Mouse (Mus musculus) MEL (cell line): Measurements from ENCODE around the gene Fyn. TPM values are rescaled to one million over a fixed set of nuclear protein-coding genes. Genes with fewer than 3 reads are reported as not detected.

Source experiments
- DNase-seq: peaks from one replicate; pipeline ENCODE4 v3.0.0; 2011; ENCODE audit warnings: low read depth, low spot score
- H3K27ac ChIP-seq: 2 replicates; pipeline ENCODE4 v1.5.1; 2012; ENCODE audit warnings: low read depth, mild to moderate bottlenecking, control low read depth, low read length, moderate library complexity; ENCODE audit not compliant: control insufficient read depth
- H3K27me3 ChIP-seq, 2 experiments: fragments of 150-350 bp in 1 of 2; sonication (generic) in 1 of 2; 2 replicates each; pipeline ENCODE4 v1.6.1; 2012; ENCODE audit warnings: low read length in 2 of 2, mild to moderate bottlenecking in 2 of 2, improper control_type of control experiment in 1 of 2, moderate library complexity in 1 of 2; ENCODE audit not compliant: insufficient read depth in 2 of 2, control insufficient read depth in 1 of 2
- H3K36me3 ChIP-seq, 2 experiments: 2 replicates each; pipeline ENCODE4 v1.6.1; 2012 to 2014; ENCODE audit warnings: low read length in 2 of 2, improper control_type of control experiment in 1 of 2, inconsistent platforms in 1 of 2, mild to moderate bottlenecking in 1 of 2; ENCODE audit not compliant: insufficient read depth in 2 of 2, control insufficient read depth in 1 of 2
- H3K4me1 ChIP-seq, 2 experiments: fragments of 150-350 bp in 1 of 2; sonication (generic) in 1 of 2; 2 replicates each; pipeline ENCODE4 v1.6.1; 2012; ENCODE audit warnings: low read length in 2 of 2, improper control_type of control experiment in 1 of 2, mild to moderate bottlenecking in 1 of 2; ENCODE audit not compliant: insufficient read depth in 2 of 2, control insufficient read depth in 1 of 2
- H3K4me3 ChIP-seq, 2 experiments: fragments of 150-350 bp in 1 of 2; sonication (generic) in 1 of 2; 2 replicates each; pipeline ENCODE4 v1.5.1; 2012; ENCODE audit warnings: low read depth in 2 of 2, low read length in 2 of 2, mild to moderate bottlenecking in 2 of 2, moderate library complexity in 2 of 2, control low read depth in 1 of 2, improper control_type of control experiment in 1 of 2; ENCODE audit not compliant: control insufficient read depth in 1 of 2, insufficient read depth in 1 of 2
- H3K79me2 ChIP-seq: 2 replicates; pipeline ENCODE4 v1.6.1; 2012; ENCODE audit warnings: mild to moderate bottlenecking, low read length, moderate library complexity; ENCODE audit not compliant: control insufficient read depth, poor library complexity, insufficient read depth
- H3K9ac ChIP-seq: 2 replicates; pipeline ENCODE4 v1.6.1; 2012; ENCODE audit warnings: low read depth, mild to moderate bottlenecking, control low read depth, low read length, moderate library complexity; ENCODE audit not compliant: control insufficient read depth, poor library complexity, severe bottlenecking
- H3K9me3 ChIP-seq: fragments of 150-350 bp; sonication (generic); replicated peaks from 2 replicates; pipeline ENCODE4 v1.6.1; 2012; ENCODE audit warnings: mild to moderate bottlenecking, low read length, improper control_type of control experiment, moderate library complexity; ENCODE audit not compliant: insufficient read depth
- CHD2 ChIP-seq: IDR thresholded peaks from 2 replicates; pipeline ENCODE4 v1.6.1; 2011; ENCODE audit warnings: low read length, improper control_type of control experiment
- E2F4 ChIP-seq: IDR thresholded peaks from 2 replicates; pipeline ENCODE4 v1.6.1; 2011; ENCODE audit warnings: low read depth, low read length, improper control_type of control experiment, borderline replicate concordance
- ELF1 ChIP-seq: IDR thresholded peaks from 2 replicates; pipeline ENCODE4 v1.6.1; 2014; ENCODE audit warnings: low read depth, mild to moderate bottlenecking, inconsistent platforms, low read length, improper control_type of control experiment, moderate library complexity
- EP300 ChIP-seq, 2 experiments: IDR thresholded peaks; 2 replicates each; pipeline ENCODE4 v1.6.1; 2011; ENCODE audit warnings: improper control_type of control experiment in 2 of 2, low read length in 2 of 2, low read depth in 1 of 2, mild to moderate bottlenecking in 1 of 2
- ETS1 ChIP-seq: IDR thresholded peaks from 2 replicates; pipeline ENCODE4 v1.6.1; 2012; ENCODE audit warnings: low read depth, mild to moderate bottlenecking, inconsistent platforms, low read length, improper control_type of control experiment, moderate library complexity
- GATA1 ChIP-seq: IDR thresholded peaks from 2 replicates; pipeline ENCODE4 v1.6.1; 2011; ENCODE audit warnings: low read depth, low read length, improper control_type of control experiment
- HCFC1 ChIP-seq: IDR thresholded peaks from 2 replicates; pipeline ENCODE4 v1.6.1; 2012; ENCODE audit warnings: low read depth, mild to moderate bottlenecking, inconsistent platforms, low read length, improper control_type of control experiment, moderate library complexity
- JUND ChIP-seq: IDR thresholded peaks from 2 replicates; pipeline ENCODE4 v1.6.1; 2011; ENCODE audit warnings: low read depth, mild to moderate bottlenecking, improper control_type of control experiment, low read length
- KAT2A ChIP-seq: conservative IDR thresholded peaks from 2 replicates; pipeline ENCODE4 v1.6.1; 2012; ENCODE audit warnings: low read depth, low read length, improper control_type of control experiment, inconsistent platforms
- MAFK ChIP-seq: IDR thresholded peaks from 2 replicates; pipeline ENCODE4 v1.6.1; 2011; ENCODE audit warnings: low read depth, mild to moderate bottlenecking, low read length, improper control_type of control experiment, borderline replicate concordance
- MYB ChIP-seq: IDR thresholded peaks from 2 replicates; pipeline ENCODE4 v1.6.1; 2011; ENCODE audit warnings: mild to moderate bottlenecking, low read depth, low read length, improper control_type of control experiment
- MYC ChIP-seq: IDR thresholded peaks from 2 replicates; pipeline ENCODE4 v1.6.1; 2011; ENCODE audit warnings: low read depth, mild to moderate bottlenecking, low read length, improper control_type of control experiment, moderate library complexity
- POLR2A ChIP-seq, 2 experiments: IDR thresholded peaks; 2 replicates each; pipeline ENCODE4 v1.6.1; 2011 to 2012; ENCODE audit warnings: low read length in 2 of 2, mild to moderate bottlenecking in 2 of 2, control low read depth in 1 of 2, improper control_type of control experiment in 1 of 2, low read depth in 1 of 2, moderate library complexity in 1 of 2; ENCODE audit not compliant: control insufficient read depth in 1 of 2, insufficient read depth in 1 of 2, poor library complexity in 1 of 2
- POLR2AphosphoS5 ChIP-seq: IDR thresholded peaks from 2 replicates; pipeline ENCODE4 v1.6.1; 2012; ENCODE audit warnings: low read depth, borderline replicate concordance, mild to moderate bottlenecking, inconsistent platforms, low read length, moderate library complexity, mixed read lengths
- RAD21 ChIP-seq: IDR thresholded peaks from 2 replicates; pipeline ENCODE4 v1.6.1; 2011; ENCODE audit warnings: mild to moderate bottlenecking, low read depth, low read length, improper control_type of control experiment
- UBTF ChIP-seq: IDR thresholded peaks from 2 replicates; pipeline ENCODE4 v1.6.1; 2012; ENCODE audit warnings: low read depth, mild to moderate bottlenecking, inconsistent platforms, low read length, improper control_type of control experiment, moderate library complexity, borderline replicate concordance; ENCODE audit not compliant: insufficient read depth
- USF1 ChIP-seq: IDR thresholded peaks from 2 replicates; pipeline ENCODE4 v1.6.1; 2014; ENCODE audit warnings: low read depth, mild to moderate bottlenecking, inconsistent platforms, low read length, improper control_type of control experiment, moderate library complexity
- ZKSCAN1 ChIP-seq: IDR thresholded peaks from 2 replicates; pipeline ENCODE4 v1.6.1; 2012; ENCODE audit warnings: low read depth, mild to moderate bottlenecking, inconsistent platforms, low read length, improper control_type of control experiment, moderate library complexity
- ZNF384 ChIP-seq: IDR thresholded peaks from 2 replicates; pipeline ENCODE4 v1.6.1; 2012; ENCODE audit warnings: low read depth, mild to moderate bottlenecking, inconsistent platforms, low read length, improper control_type of control experiment
- polyA plus RNA-seq, 2 experiments: library from polyadenylated mRNA; stranded (reverse) in 1 of 2; unstranded in 1 of 2; fragments of >175 nt in 1 of 2; fragments of >200 nt in 1 of 2; gene quantifications; 2 replicates each; pipeline versions ENCODE4 v1.2.1 to v1.2.4; 2012; ENCODE audit warnings: low replicate concordance in 2 of 2, low read depth in 1 of 2; ENCODE audit not compliant: insufficient read length in 2 of 2, insufficient read depth in 1 of 2, missing spikeins in 1 of 2
- total RNA-seq: library from RNA; depleted of rRNA; stranded (reverse); fragments of 300-350 nt; gene quantifications from 2 replicates; pipeline ENCODE4 v1.2.3, GENCODE M21; 2012

Gene Fyn
- total and polyA plus RNA-seq, 3 experiments = 0.03 TPM; not detected in 2

DNA sequence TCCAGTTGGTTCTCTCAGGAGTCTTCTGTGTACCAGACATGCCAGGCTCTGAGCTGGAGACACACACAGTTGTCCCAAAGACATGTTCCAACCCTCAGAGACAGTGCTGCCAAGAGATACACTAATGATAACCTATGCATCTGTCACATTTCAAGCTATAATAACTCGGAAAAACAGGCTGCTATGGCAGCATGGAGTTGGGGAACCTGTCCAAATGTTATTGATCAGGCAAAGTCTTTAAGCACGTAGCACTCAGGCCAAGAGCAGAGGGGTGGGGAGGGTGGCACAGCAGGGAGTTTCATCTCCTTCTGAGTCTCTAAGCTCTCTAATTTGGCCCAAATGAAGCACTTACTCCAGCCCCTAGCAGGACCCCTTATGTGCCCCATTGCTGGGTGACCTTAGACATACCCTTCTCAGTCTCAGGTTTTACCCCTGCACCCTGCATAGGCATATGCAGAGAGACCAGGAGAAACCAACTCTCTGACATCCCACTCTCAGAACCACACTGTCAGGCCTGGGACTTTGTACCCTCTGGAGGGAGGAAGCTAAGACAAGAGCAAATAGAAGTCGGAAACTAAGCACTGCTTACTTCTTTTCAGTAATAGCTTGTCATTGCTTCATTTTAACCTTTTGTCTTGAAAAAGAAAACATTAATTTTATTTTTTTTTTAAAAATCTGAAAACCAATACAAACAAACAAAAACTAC, 178.9 kb downstream of the Fyn start:
- Histone ChIP-seq H3K4me3 (no peak overlapping the region), H3K9ac (no peak overlapping the region), H3K4me1 (no peaks in the 10 kb centered on the region), H3K9me3 (no peaks in the 10 kb centered on the region), H3K27me3 (peaks cover 0 to 1% of the 10 kb centered on the region in 2 experiments; a peak in 2 of 4 replicates), H3K36me3 (no peaks in the 10 kb centered on the region), H3K27ac (no peak overlapping the region), H3K79me2 (no peaks in the 10 kb centered on the region)
- TF ChIP-seq KAT2A (no peak), POLR2A (IDR thresholded peaks at IDR 0.05; ENCODE audit: control insufficient read depth in 1 of 2, insufficient read depth in 1 of 2, low read depth in 1 of 2, low read length in 2 of 2, poor library complexity in 1 of 2) (no peak), RAD21 (no peak), CHD2 (no peak), ZKSCAN1 (no peak), ZNF384 (no peak)
- no peak for DNase-seq

DNA sequence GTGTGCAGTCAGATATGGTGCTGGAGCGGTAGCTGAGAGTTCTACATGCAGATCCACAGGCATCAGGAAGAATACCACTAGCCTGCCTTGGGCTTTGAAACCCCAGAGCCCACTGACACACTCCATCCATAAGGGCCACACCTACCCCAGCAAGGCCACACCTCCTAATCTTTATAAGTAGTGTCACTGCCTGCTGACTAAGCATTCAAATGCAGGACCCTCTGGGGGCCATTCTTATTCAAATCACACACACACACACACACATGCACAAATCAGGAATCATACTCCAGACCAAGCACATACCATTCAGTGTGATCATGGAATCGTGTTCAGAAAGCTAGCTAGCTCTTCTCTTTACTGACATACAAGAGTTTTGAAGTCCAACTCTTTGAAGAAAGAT, 182.1 kb downstream of the Fyn start:
- no peaks in the 10 kb centered on the region for H3K4me1 ChIP-seq
- H3K27ac ChIP-seq = no peak overlapping the region
- no peaks in the 10 kb centered on the region for H3K36me3 ChIP-seq
- H3K4me3 ChIP-seq = no peak overlapping the region
- TF ChIP-seq CHD2 = no peak
- TF ChIP-seq JUND = no peak
- TF ChIP-seq MAFK = no peak
- no peak for TF ChIP-seq HCFC1
- no peak for TF ChIP-seq ELF1
- no peak for TF ChIP-seq MYC
- no peak for TF ChIP-seq EP300 (IDR thresholded peaks at IDR 0.05; ENCODE audit: low read depth in 1 of 2, low read length in 2 of 2)
- TF ChIP-seq USF1 = no peak
- TF ChIP-seq ETS1 = no peak
- TF ChIP-seq UBTF = no peak
- TF ChIP-seq GATA1 = no peak
- no peak for TF ChIP-seq E2F4
- no peak for TF ChIP-seq MYB
- no peak for TF ChIP-seq POLR2AphosphoS5
- no peak for DNase-seq
- H3K9ac ChIP-seq = no peak overlapping the region
- no peaks in the 10 kb centered on the region for H3K9me3 ChIP-seq
- no peaks in the 10 kb centered on the region for H3K79me2 ChIP-seq
- H3K27me3 ChIP-seq = no peaks in the 10 kb centered on the region; a peak in 1 of 4 replicates
